Mouse (Mus musculus): ENCODE results near the gene Rnpep. TPM values are rescaled to one million over a fixed set of nuclear protein-coding genes. Genes with fewer than 3 reads are reported as not detected.

Rnpep gene
- polyA plus RNA-seq (2012; ENCODE audit: low replicate concordance): 33.8 and 37.6 TPM in 2 replicates

DNA sequence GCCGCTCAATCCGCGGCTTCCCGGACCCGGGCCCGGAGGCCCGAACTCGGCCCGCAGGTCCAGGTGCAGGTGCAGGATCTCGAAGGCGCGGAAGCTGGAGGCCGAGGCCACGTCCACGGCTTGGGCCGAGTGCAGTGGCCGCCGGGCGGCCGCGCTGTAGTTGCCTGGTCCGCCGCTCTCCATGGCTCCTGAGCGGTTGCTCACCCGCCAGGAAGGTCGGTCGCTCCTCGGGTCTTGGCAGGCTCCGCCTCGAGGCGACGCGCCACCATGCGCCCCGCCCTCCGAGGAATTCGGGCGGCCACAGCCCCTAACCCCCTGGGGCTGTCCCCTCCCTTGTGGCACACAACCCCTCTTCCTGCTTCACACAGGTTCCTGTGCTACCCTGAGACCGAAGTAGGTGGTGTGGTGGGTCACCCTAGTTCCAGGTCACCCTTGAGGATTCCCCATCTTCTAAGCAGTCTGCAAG is at the start of gene Rnpep:
Gene Rnpep (minus strand): TSS at position 259 of the 466 bp plus-strand sequence.

DNA sequence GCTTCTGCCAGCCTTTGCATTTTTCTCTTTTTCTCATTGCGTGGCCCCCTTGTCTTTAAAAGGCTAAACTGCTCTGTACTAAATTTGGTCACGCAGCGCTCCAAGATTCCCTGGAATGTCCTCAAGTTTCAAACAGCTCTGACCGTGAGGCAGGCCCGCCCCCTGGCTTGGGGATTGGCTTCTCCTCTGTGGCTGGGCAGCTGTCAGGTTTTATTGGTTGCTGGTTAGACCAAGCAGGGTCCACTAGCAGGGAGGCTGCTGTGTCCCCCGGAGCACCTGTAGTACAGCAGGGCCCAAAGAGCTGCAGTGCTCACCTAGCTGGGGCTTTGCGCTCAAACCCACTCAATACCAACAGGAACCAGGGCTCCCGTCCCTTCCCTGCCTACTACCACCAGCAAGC is 40.7 kb upstream of the Rnpep start, which contains the start of gene Lmod1:
Gene Lmod1 (plus strand): TSS at position 237 of the 400 bp plus-strand sequence.

DNA sequence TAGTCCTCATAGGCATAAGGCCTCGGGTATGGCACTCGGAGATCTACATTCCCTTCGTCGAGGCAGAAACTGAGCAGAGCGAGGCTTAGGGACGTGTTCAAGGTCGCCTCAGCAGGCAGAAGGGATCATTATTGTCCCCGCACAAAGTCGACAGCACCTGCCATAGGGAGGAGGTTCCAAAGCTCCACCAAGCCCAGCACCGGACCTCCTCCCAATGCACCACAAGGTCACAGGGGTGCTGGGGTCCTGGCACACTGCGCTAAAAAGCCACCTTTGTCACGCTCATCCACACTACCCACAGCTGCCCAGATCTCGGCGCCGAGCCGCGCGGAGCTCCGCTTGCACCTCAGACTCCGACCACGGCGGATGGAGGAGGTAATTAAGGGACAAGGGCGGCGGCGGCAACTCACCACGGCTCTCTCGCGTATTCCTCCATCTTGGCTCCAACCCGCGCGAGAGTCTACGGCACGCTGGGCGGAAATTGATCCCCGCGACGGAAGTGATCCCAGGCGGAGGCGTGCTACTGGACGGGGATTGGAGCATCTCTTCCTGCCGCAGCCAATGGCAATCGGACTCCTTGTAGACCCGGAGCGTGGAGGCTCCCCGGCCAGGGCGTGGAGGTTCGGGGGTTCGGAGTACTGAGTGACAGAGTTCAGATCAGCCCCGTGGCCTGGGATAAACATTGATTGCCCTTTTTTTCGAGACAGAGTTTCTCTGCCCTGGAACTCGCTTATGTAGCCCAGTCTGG is 29.6 kb upstream of the Rnpep start, which contains the start of gene Timm17a:
Gene Timm17a (minus strand): TSS at position 495 of the 748 bp plus-strand sequence.

DNA sequence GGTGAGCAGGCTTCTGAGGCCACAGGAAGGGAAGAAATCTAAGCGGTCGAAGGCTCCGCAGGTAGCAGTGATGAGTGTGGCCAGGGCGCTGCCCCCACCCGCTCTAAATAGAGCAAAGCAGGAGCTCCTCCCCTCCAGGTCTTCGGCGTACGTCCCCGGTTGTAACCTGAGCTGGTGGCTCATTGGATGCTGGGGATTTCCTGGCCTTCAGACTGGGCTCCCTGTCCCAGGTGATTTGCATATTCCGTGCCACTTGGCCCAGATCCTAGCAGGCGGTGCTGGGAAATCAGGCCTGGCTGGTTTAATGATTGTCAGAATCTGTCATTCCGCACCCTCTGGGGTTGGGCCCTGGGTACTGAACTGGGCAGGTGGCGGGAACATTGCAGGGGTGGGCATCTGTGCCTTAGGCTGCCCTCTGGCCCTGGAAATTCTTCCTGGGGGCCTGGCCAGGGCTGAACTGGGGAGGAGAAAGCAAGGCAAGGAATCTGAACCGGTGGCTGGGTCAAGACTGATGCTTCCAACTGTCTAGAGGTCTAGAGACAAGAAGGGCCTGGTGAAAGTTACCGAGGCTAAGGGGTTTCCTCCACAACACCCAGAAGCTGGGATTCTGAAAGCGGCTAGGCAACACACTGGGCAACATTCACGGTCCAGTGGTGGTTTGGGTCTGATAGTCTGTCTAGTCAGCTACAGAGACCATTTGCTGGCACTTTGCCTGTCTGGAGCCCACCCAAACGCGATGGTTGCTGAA is 25.3 kb downstream of the Rnpep start, which contains the start of gene Elf3:
Gene Elf3 (minus strand): TSS at position 189 of the 748 bp plus-strand sequence.

Other genes with a start within 250 kb of the Rnpep start
- 0.07 TPM in 1 of 2 replicates, not detected in the other for gene Lgr6, start 178.8 kb downstream of the Rnpep start, polyA plus RNA-seq (2012; ENCODE audit: low replicate concordance)
- gene Ptpn7, start 151.4 kb downstream of the Rnpep start, polyA plus RNA-seq (2012; ENCODE audit: low replicate concordance): 143 and 281 TPM in 2 replicates
- 57.0 and 66.5 TPM in 2 replicates for gene Arl8a, start 137.3 kb downstream of the Rnpep start, polyA plus RNA-seq (2012; ENCODE audit: low replicate concordance)
- not detected in 2 replicates for gene Gpr37l1, start 116.4 kb downstream of the Rnpep start, polyA plus RNA-seq (2012; ENCODE audit: low replicate concordance)
- gene Elf3, start 25.5 kb downstream of the Rnpep start, polyA plus RNA-seq (2012; ENCODE audit: low replicate concordance): not detected in 2 replicates
- 1.3 and 2.8 TPM in 2 replicates for gene Timm17a, start 29.7 kb upstream of the Rnpep start, polyA plus RNA-seq (2012; ENCODE audit: low replicate concordance)
- gene Lmod1, start 40.7 kb upstream of the Rnpep start, polyA plus RNA-seq (2012; ENCODE audit: low replicate concordance): not detected in 2 replicates
- 0.55 and 1.2 TPM in 2 replicates for gene Shisa4, start 91.2 kb upstream of the Rnpep start, polyA plus RNA-seq (2012; ENCODE audit: low replicate concordance)
- 4.3 and 11.6 TPM in 2 replicates for gene Ipo9, start 146.4 kb upstream of the Rnpep start, polyA plus RNA-seq (2012; ENCODE audit: low replicate concordance)

Data from leukemia stem cell, adult 10-12 weeks (primary cell).